Mouse (Mus musculus) midbrain, embryonic 12.5 days (tissue): ENCODE data around the gene Trim29. TPM values are rescaled to one million over a fixed set of nuclear protein-coding genes. Genes with fewer than 3 reads are reported as not detected.

Experiments
- ATAC-seq: fragments of 200-750 bp; cut with Nextera tagmentation; 2 replicates; pipeline ENCODE4 v1.8.0; 2017; ENCODE audit warnings: low read depth, moderate TSS enrichment, moderate library complexity; ENCODE audit not compliant: low FRiP score
- H3K27ac ChIP-seq: fragments of 300-500 bp; sonication (generic); replicated peaks from 2 replicates; pipeline ENCODE4 v1.5.1; 2016; ENCODE audit warnings: mild to moderate bottlenecking
- H3K27me3 ChIP-seq: fragments of 300-500 bp; sonication (generic); 2 replicates; pipeline ENCODE4 v1.6.1; 2016; ENCODE audit warnings: mild to moderate bottlenecking
- H3K36me3 ChIP-seq: fragments of 300-500 bp; sonication (generic); 2 replicates; pipeline ENCODE4 v1.6.1; 2016
- H3K4me1 ChIP-seq: fragments of 300-500 bp; sonication (generic); 2 replicates; pipeline ENCODE4 v1.6.1; 2016
- H3K4me2 ChIP-seq: fragments of 300-500 bp; sonication (generic); replicated peaks from 2 replicates; pipeline ENCODE4 v1.6.1; 2016; ENCODE audit warnings: mild to moderate bottlenecking, moderate library complexity
- H3K4me3 ChIP-seq: fragments of 300-500 bp; sonication (generic); 2 replicates; pipeline ENCODE4 v1.5.1; 2016; ENCODE audit warnings: mild to moderate bottlenecking
- H3K9ac ChIP-seq: fragments of 300-500 bp; sonication (generic); replicated peaks from 2 replicates; pipeline ENCODE4 v1.6.1; 2016; ENCODE audit warnings: mild to moderate bottlenecking, moderate library complexity
- H3K9me3 ChIP-seq: fragments of 300-500 bp; sonication (generic); 2 replicates; pipeline ENCODE4 v1.6.1; 2016; ENCODE audit warnings: mild to moderate bottlenecking
- WGBS: fragments of 180-500 bp; shearing (Covaris S2); methylation state at CpG from one replicate; pipeline ENCODE4 v1.1.7; 2016; 5-methylcytosine and 5-hydroxymethylcytosine counted together
- polyA plus RNA-seq: library from polyadenylated mRNA; unstranded; fragments of >200 nt; fragmentation: Nextera tagmentation; extraction: Ambion mirVana; gene quantifications from 2 replicates; pipeline ENCODE4 v1.2.1, GENCODE M21; 2016

The Trim29 gene
- polyA plus RNA-seq, 1 experiment from 2014 or later = 1.6 TPM

DNA sequence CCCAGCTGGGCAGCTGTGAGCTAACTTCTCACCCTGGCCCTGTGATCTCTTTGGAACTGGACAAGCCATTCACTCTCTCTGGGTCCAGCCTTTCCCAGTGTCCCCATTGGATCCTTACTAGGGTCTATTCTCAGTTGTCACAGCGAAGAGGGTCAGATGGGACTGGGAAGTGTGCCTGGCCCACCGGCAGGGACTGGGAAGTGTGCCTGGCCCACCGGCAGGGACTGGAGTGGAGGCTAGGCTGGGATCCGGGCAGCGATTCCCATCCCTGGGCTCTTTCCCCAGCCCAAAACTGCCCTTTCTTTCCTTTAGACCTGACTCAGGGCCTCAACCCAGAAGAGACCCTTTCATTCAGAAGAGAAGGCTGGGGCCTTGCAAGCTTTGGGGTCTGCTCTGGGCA, 27.4 kb downstream of the Trim29 start:
- Histone ChIP-seq H3K36me3 (no peaks in the 10 kb centered on the region), H3K4me1 (peaks cover 15% of the 10 kb centered on the region), H3K4me2 (no peak overlapping the region), H3K27me3 (no peaks in the 10 kb centered on the region), H3K4me3 (no peak overlapping the region), H3K27ac (no peak overlapping the region), H3K9ac (no peak overlapping the region), H3K9me3 (no peaks in the 10 kb centered on the region)
- no peak for ATAC-seq
- 75% methylated on average over 5 of the region's 5 CpGs for WGBS

DNA sequence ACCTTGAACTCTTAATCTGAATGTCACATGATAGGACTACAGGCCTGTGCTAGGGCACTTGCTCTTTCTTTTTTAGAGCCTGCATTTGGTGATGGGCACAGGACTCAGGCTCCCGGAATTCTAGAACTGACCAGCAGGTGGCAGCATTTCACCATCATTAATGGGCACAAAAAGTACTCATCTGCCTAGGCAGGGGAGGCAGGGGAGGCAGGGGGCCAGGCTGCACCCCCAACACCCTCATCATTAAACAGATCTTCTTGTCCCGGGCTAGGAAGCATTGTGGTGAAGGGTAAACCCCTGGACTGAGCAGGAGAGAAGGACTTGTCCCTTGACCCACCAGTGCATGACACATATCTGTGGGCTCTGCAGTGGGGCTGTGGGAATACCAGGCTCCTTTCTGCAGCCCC, 29.0 kb downstream of the Trim29 start:
- Histone ChIP-seq H3K27ac (no peak overlapping the region), H3K4me1 (peaks cover 17% of the 10 kb centered on the region), H3K27me3 (0 out of 2 replicates have a peak, but pooled peaks cover 3% of the 10 kb centered on the region), H3K9ac (no peak overlapping the region), H3K36me3 (no peaks in the 10 kb centered on the region), H3K4me3 (no peak overlapping the region), H3K9me3 (no peaks in the 10 kb centered on the region), H3K4me2 (no peak overlapping the region)
- ATAC-seq = 0 out of 2 replicates have a peak, but pooled peaks have one; percentile 56
- WGBS = 0% methylated on average over 2 of the region's 2 CpGs

DNA sequence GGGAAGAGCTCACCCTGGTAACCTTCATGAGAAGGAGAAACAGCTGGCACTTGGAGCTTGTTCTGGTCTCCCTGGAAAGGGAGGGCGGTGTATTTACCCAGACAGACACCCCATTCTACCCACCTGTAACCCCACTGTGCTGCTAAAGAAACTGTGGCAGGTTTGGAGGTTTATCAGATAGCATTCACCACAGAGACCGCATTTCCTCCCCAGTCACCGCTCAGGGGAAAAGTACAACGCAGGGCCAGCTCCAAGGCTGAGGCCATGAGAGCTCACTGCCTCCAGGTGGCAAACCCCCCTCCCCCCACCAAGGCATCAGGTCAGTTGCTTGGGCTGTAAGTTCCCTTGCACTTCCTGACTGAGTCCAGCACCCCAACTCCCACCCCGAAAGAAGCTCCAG, 39.4 kb downstream of the Trim29 start:
- no peak overlapping the region for H3K27ac ChIP-seq
- no peaks in the 10 kb centered on the region for H3K9me3 ChIP-seq
- ATAC-seq = no peak
- H3K27me3 ChIP-seq = peaks cover 17% of the 10 kb centered on the region; the same call in 1 of the 2 replicates
- no peak overlapping the region for H3K4me3 ChIP-seq
- H3K4me2 ChIP-seq = no peak overlapping the region
- no peaks in the 10 kb centered on the region for H3K36me3 ChIP-seq
- no peak overlapping the region for H3K9ac ChIP-seq
- whole genome bisulfite sequencing = 40% methylated on average over 5 of the region's 5 CpGs
- no peaks in the 10 kb centered on the region; the same call in 1 of the 2 replicates for H3K4me1 ChIP-seq

DNA sequence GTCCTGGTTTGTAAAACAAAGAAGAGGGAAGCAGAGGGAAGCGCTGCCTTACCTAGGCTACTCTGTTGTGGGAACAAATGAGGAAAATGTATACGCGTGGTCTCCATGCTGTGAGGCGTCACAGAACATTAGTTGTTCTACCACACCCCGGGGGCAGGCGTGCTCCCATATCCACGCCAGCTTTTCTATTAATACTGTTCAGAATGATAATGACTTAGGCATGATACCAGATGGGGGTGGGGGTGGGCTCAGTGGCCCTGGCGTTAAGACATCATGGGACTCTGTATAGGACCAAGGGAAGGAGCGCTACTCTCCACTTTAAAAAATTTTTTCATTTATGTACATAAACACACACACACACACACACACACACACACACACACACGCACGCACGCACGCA, 40.4 kb downstream of the Trim29 start:
- no peak overlapping the region for H3K4me2 ChIP-seq
- 57% methylated on average over 13 of the region's 13 CpGs for WGBS
- no peaks in the 10 kb centered on the region for H3K36me3 ChIP-seq
- H3K27ac ChIP-seq = no peak overlapping the region
- H3K4me1 ChIP-seq = no peaks in the 10 kb centered on the region; the same call in 1 of the 2 replicates
- no peak overlapping the region for H3K9ac ChIP-seq
- no peak for ATAC-seq
- peaks cover 23% of the 10 kb centered on the region; the same call in 1 of the 2 replicates for H3K27me3 ChIP-seq
- no peak overlapping the region for H3K4me3 ChIP-seq
- H3K9me3 ChIP-seq = no peaks in the 10 kb centered on the region

GRCm38 (mm10) chr9:43357011-43357410, 46.4 kb downstream of the Trim29 start:
- no peaks in the 10 kb centered on the region for H3K36me3 ChIP-seq
- peaks cover 16% of the 10 kb centered on the region for H3K4me1 ChIP-seq
- H3K27ac ChIP-seq = no peak overlapping the region
- no peak overlapping the region for H3K4me3 ChIP-seq
- no peak for ATAC-seq
- no peak overlapping the region for H3K9ac ChIP-seq
- H3K9me3 ChIP-seq = no peaks in the 10 kb centered on the region
- H3K4me2 ChIP-seq = no peak overlapping the region
- peaks cover 22% of the 10 kb centered on the region for H3K27me3 ChIP-seq

- H3K9me3 ChIP-seq = no peaks in the 10 kb centered on the region
- H3K4me1 ChIP-seq = peaks cover 16% of the 10 kb centered on the region
- H3K36me3 ChIP-seq = no peaks in the 10 kb centered on the region
- no peak overlapping the region for H3K27ac ChIP-seq
- peaks cover 22% of the 10 kb centered on the region for H3K27me3 ChIP-seq
- H3K4me2 ChIP-seq = peak overlapping the region; percentile 15; the same call in 1 of the 2 replicates
- H3K9ac ChIP-seq = no peak overlapping the region
- no peak for ATAC-seq
- H3K4me3 ChIP-seq = no peak overlapping the region
- 17% methylated on average over 15 of the region's 15 CpGs for WGBS
Measured at GRCm38 (mm10) chr9:43358591-43359323, 48.1 kb downstream of the Trim29 start.

DNA sequence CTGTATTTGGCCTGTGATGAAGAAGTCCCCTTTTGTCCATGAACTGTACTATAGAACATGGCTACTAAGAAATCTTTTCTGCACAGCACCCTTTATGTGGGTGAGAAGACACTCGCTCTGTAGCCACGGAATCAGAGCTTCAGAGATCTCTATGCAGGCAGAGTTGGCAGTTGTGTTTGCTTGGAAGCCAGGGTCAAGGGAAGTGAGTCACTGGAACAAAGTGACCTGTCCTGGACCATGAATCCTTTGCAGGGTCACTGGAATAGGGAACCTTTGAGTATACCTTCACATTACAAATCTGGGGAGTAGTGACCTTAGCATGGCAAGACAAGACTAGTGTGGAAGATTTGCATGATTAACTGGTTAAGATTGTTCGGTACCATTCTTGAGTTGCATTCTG, 58.1 kb downstream of the Trim29 start:
- H3K4me2 ChIP-seq = no peak overlapping the region
- no peak overlapping the region for H3K9ac ChIP-seq
- H3K4me3 ChIP-seq = no peak overlapping the region
- no peaks in the 10 kb centered on the region for H3K36me3 ChIP-seq
- H3K27me3 ChIP-seq = no peaks in the 10 kb centered on the region
- H3K4me1 ChIP-seq = peaks cover 15% of the 10 kb centered on the region
- H3K9me3 ChIP-seq = no peaks in the 10 kb centered on the region
- H3K27ac ChIP-seq = no peak overlapping the region
- 91% methylated on average over 3 of the region's 3 CpGs for WGBS
- ATAC-seq = no peak

DNA sequence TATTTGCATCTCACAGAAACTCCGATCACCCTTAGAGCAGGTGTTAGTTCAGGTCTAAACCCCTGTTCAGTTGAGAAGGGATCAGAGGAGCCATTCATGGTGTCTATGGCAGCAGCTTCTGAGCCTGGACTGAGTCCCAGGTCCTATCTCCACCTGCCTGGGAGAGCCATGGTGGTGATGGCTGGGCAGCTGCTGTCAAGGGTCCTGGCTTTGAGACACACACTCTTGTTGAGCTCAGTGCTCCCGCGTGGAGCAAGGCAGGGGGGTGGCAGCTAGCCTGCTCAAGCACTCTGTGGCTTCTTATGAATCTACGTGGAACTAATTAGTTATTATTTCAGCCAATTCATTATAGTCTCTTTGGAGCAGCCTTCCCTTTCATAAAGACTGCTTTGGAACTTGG, 73.2 kb downstream of the Trim29 start:
- 70% methylated on average over 4 of the region's 4 CpGs for WGBS
- Histone ChIP-seq H3K4me3 (no peak overlapping the region), H3K27me3 (peaks cover 20% of the 10 kb centered on the region), H3K36me3 (no peaks in the 10 kb centered on the region), H3K9me3 (no peaks in the 10 kb centered on the region), H3K27ac (no peak overlapping the region), H3K9ac (no peak overlapping the region), H3K4me2 (no peak overlapping the region), H3K4me1 (peaks cover 6% of the 10 kb centered on the region)
- ATAC-seq = no peak

DNA sequence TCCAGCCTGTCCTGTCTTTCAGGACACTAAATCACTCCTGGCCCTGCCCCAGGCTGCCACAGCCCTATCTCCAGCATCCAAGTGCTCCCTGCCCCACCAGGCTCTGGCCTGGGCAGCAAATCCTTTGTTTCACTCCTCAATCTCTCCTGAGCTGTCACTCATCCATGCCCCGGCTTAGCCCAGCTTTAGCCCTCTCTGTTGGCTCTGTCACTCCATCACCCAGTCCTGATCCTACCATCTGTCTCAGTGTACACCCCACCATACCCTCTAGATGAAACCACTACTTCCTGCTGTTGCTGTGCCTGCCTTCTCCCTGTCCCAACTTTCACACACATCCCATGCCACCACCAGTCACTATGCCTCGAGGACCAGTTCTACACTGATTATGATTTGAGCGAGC, 73.8 kb downstream of the Trim29 start:
- Histone ChIP-seq H3K4me3 (no peak overlapping the region), H3K9ac (no peak overlapping the region), H3K4me1 (peaks cover 8% of the 10 kb centered on the region), H3K9me3 (no peaks in the 10 kb centered on the region), H3K27me3 (peaks cover 17% of the 10 kb centered on the region), H3K4me2 (no peak overlapping the region), H3K27ac (no peak overlapping the region), H3K36me3 (no peaks in the 10 kb centered on the region)
- ATAC-seq = no peak; the same call in 1 of the 2 replicates
- 67% methylated on average over 3 of the region's 3 CpGs for WGBS

Other genes with a start within 250 kb of the Trim29 start
- gene Arhgef12, start 203.6 kb upstream of the Trim29 start, polyA plus RNA-seq = 16.6 and 17.4 TPM in 2 replicates
- gene Tmem136, start 194.3 kb upstream of the Trim29 start, polyA plus RNA-seq = 11.0 and 13.0 TPM in 2 replicates
- not detected in 2 replicates for gene Pou2f3, start 100.5 kb upstream of the Trim29 start, polyA plus RNA-seq
- gene Oaf, start 70.9 kb upstream of the Trim29 start, polyA plus RNA-seq = 18.3 and 30.9 TPM in 2 replicates